Mouse (Mus musculus): ENCODE data around the gene Emd. TPM values are rescaled to one million over a fixed set of nuclear protein-coding genes. Genes with fewer than 3 reads are reported as not detected.

Gene Emd
- polyA plus RNA-seq, 1 experiment from 2014 or later, result 8.5 TPM

GRCm38 (mm10) chrX:74273422-74274322 is 19.2 kb downstream of the Emd start:
- no peaks in the 10 kb centered on the region for H3K9me3 ChIP-seq (replicated peaks)
- ATAC-seq (ENCODE audit: insufficient read depth), result no peak

GRCm38 (mm10) chrX:74277916-74278315 is 23.4 kb downstream of the Emd start:
- WGBS (ENCODE audit: insufficient replicate concordance), result 58% methylated on average over 8 of the region's 8 CpGs
- Histone ChIP-seq H3K9me3 (replicated peaks) (no peaks in the 10 kb centered on the region), H3K4me3 (replicated peaks) (no peak overlapping the region), H3K4me2 (no peak overlapping the region), H3K36me3 (replicated peaks) (peaks cover 15% of the 10 kb centered on the region; the same call in 1 of the 2 replicates), H3K9ac (no peak overlapping the region), H3K27me3 (no peaks in the 10 kb centered on the region), H3K27ac (replicated peaks) (no peak overlapping the region), H3K4me1 (replicated peaks) (peaks cover 24% of the 10 kb centered on the region; the same call in 1 of the 2 replicates)
- no peak for ATAC-seq (ENCODE audit: insufficient read depth)

More at GRCm38 (mm10) chrX:74273422-74274322, 19.2 kb downstream of the Emd start:
- 19% methylated on average over 10 of the region's 10 CpGs for WGBS (ENCODE audit: insufficient replicate concordance)
- no peak overlapping the region for H3K4me2 ChIP-seq
- peaks cover 15% of the 10 kb centered on the region; the same call in 1 of the 2 replicates for H3K4me1 ChIP-seq (replicated peaks)
- H3K4me3 ChIP-seq (replicated peaks), result no peak overlapping the region
- H3K36me3 ChIP-seq (replicated peaks), result peaks cover 21% of the 10 kb centered on the region
- H3K27me3 ChIP-seq, result no peaks in the 10 kb centered on the region
- no peak overlapping the region for H3K9ac ChIP-seq
- peak overlapping the region; percentile 24; the same call in 1 of the 2 replicates for H3K27ac ChIP-seq (replicated peaks)

DNA sequence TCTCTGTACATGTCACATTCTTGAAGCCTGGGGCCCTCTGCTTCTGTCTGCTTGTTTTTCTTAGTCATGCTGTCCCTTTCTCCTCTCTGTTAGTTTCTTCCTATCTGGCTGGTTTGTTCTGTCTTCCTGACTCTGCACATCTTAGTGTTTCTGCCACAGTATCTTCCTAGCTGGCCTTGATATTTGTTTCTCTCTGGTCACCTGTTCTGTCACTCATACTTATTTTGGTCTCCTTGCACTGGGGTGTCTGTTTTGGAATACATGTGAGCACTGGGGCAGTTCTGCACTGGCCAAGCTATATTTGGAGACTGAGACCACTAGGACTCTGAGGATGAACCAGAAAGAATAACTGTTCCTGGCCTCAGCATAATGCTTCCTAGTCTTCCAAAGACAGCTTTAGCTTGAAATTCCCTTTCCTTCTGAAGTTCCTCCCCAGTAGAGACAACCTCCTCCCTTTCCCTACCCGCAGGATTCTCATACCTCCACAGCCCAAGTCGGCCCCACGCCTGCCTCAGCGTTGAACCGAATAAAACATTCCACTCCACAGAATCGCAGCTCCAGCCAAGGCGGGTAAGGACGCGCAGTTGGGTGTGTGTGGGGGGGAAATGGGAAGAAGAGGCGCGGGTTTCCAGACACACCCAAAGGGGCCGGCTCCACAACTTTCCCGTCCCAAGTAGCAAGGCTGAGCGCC is 26.7 kb downstream of the Emd start:
- Histone ChIP-seq H3K9ac (peak overlapping the region; percentile 64), H3K4me2 (peak overlapping the region; percentile 83), H3K9me3 (replicated peaks) (no peaks in the 10 kb centered on the region), H3K36me3 (replicated peaks) (0 out of 2 replicates have a peak, but pooled peaks cover 7% of the 10 kb centered on the region), H3K27ac (replicated peaks) (peak overlapping the region; percentile 95), H3K4me3 (replicated peaks) (peak overlapping the region; percentile 66), H3K4me1 (replicated peaks) (peaks cover 35% of the 10 kb centered on the region), H3K27me3 (no peaks in the 10 kb centered on the region)
- ATAC-seq (ENCODE audit: insufficient read depth), result 0 out of 2 replicates have a peak, but pooled peaks have one; percentile 3
- WGBS (ENCODE audit: insufficient replicate concordance), result 16% methylated on average over 14 of the region's 14 CpGs

- peak within 1 kb of the TSS; percentile 83 for H3K4me2 ChIP-seq
- no peaks in the 10 kb centered on the region for H3K27me3 ChIP-seq
- WGBS (ENCODE audit: insufficient replicate concordance), result 17% methylated on average over 16 of the region's 16 CpGs
- H3K9me3 ChIP-seq (replicated peaks), result no peaks in the 10 kb centered on the region
- H3K9ac ChIP-seq, result peak within 1 kb of the TSS; percentile 74
- H3K4me3 ChIP-seq (replicated peaks), result peak within 1 kb of the TSS; percentile 66
- peak; percentile 95 for ATAC-seq (ENCODE audit: insufficient read depth)
- peak within 1 kb of the TSS; percentile 95 for H3K27ac ChIP-seq (replicated peaks)
- 0 out of 2 replicates have a peak, but pooled peaks cover under 1% of the 10 kb centered on the region for H3K36me3 ChIP-seq (replicated peaks)
- H3K4me1 ChIP-seq (replicated peaks), result peaks cover 35% of the 10 kb centered on the region
Measured at GRCm38 (mm10) chrX:74281732-74282394, 27.4 kb downstream of the Emd start, which contains the start of the genes Taz and Dnase1l1. Taz (plus strand) TSS chrX:74281912. Dnase1l1 (minus strand) TSS chrX:74282337.

DNA sequence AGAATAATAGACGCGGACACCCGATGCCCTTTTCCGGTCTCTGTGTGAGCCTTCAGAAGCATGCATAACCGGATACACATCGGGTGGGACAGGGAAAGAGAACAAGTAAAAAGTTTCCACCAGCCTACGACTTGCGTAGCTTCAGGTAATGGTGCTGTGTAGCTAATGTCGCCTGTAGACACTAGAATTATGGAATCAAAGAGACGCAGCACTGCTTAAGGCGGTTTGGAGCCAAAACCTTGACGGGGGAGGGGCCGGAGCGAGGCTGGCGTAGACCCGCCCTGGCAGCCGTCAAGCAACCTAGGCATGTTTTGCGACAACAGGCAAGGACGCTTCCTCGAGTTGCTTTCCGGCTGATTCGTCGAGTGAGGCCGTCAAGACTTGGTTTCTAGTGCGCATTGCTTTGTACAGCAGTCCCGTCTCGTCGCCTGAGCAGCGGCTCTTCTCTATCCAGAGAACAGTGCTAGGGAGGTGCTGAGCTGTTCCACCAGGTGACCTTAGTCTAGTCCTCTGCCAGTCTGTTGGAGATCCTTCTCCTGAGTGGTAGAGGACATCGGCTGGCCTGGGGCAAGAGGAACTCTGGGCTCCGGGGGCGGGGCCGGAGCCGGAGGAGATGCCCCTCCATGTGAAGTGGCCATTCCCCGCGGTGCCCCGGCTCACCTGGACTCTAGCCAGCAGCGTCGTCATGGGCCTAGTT is 28.1 kb downstream of the Emd start:
- Histone ChIP-seq H3K27ac (replicated peaks) (peak overlapping the region; percentile 95), H3K9ac (peak overlapping the region; percentile 74), H3K36me3 (replicated peaks) (no peaks in the 10 kb centered on the region), H3K9me3 (replicated peaks) (no peaks in the 10 kb centered on the region), H3K27me3 (no peaks in the 10 kb centered on the region), H3K4me1 (replicated peaks) (peaks cover 35% of the 10 kb centered on the region), H3K4me2 (peak overlapping the region; percentile 83), H3K4me3 (replicated peaks) (peak overlapping the region; percentile 66)
- 19% methylated on average over 39 of the region's 39 CpGs for WGBS (ENCODE audit: insufficient replicate concordance)
- ATAC-seq (ENCODE audit: insufficient read depth), result peak; percentile 54

DNA sequence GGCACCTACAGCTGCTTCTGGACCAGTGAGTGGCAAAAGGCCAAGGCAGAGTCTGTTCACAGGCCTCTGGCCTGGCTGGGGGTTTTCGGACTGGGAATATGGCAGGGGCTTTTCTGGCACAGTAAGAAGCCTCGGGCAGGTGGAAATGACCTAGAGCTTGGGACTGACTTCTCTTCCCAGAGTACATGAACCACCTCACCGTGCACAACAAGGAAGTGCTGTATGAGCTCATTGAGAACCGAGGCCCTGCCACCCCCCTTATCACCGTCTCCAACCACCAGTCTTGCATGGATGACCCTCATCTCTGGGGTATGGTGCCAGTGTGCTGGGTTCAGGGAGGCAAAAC is 28.6 kb downstream of the Emd start:
- WGBS (ENCODE audit: insufficient replicate concordance), result 22% methylated on average over 5 of the region's 5 CpGs
- ATAC-seq (ENCODE audit: insufficient read depth), result no peak
- H3K4me3 ChIP-seq (replicated peaks), result peak overlapping the region; percentile 66
- H3K27ac ChIP-seq (replicated peaks), result peak overlapping the region; percentile 95
- no peaks in the 10 kb centered on the region for H3K27me3 ChIP-seq
- peak overlapping the region; percentile 74 for H3K9ac ChIP-seq
- no peaks in the 10 kb centered on the region for H3K36me3 ChIP-seq (replicated peaks)
- peak overlapping the region; percentile 83 for H3K4me2 ChIP-seq
- H3K9me3 ChIP-seq (replicated peaks), result no peaks in the 10 kb centered on the region
- peaks cover 35% of the 10 kb centered on the region for H3K4me1 ChIP-seq (replicated peaks)

- 37% methylated on average over 4 of the region's 4 CpGs for WGBS (ENCODE audit: insufficient replicate concordance)
- no peak overlapping the region for H3K4me3 ChIP-seq (replicated peaks)
- no peak overlapping the region for H3K27ac ChIP-seq (replicated peaks)
- H3K9me3 ChIP-seq (replicated peaks), result no peaks in the 10 kb centered on the region
- no peak overlapping the region for H3K4me2 ChIP-seq
- H3K27me3 ChIP-seq, result no peaks in the 10 kb centered on the region
- 0 out of 2 replicates have a peak, but pooled peaks cover 11% of the 10 kb centered on the region for H3K36me3 ChIP-seq (replicated peaks)
- H3K9ac ChIP-seq, result no peak overlapping the region
- peaks cover 7% of the 10 kb centered on the region; the same call in 1 of the 2 replicates for H3K4me1 ChIP-seq (replicated peaks)
- ATAC-seq (ENCODE audit: insufficient read depth), result no peak
Measured at GRCm38 (mm10) chrX:74293431-74293830, 38.9 kb downstream of the Emd start.

DNA sequence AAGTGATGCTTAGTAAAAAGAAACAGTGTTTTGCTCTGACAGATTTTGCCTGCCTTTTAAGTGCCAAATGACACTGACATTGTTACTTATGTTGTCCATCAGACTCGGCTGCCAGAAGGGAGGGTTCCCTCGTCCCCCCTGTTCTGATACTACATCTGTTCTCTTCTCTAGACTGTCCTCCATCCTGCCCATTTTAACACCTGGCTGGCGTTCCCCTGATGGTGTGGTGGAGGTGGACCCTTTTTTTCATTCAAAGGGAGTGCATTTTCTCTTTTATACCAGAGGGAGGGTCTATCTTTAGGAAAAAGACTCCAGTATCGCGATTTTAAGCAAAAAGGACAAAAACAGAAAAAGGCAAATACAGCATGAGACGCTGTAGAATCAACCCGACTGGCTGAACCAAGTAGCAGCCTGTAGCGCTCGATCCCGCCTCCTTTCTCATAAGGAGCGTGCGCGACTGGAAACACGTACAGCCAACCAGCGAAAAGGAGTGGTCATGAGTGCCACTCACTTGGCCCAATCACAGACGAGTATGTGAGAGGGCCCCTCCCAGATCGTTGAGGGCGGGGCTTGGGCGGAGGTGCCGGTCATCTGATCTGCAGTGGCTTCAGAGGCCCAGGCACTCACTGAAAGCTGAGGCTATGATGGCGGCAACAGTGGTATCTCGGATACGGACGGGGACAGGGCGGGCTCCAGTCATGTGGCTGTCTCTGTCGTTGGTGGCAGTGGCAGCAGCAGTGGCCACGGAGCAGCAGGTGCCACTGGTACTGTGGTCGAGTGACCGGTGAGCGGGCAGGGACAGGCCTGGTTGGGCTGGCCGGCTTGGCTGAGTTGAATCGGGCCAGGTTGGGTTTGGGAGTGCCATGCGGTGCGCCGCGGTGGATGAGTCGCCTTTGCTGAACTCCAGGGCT is 42.3 kb downstream of the Emd start, which contains the start of gene Atp6ap1:
Gene Atp6ap1 (plus strand): TSS at position 560 of the 911 bp plus-strand sequence.
- Histone ChIP-seq H3K4me2 (peak within 1 kb of the TSS; percentile 77), H3K4me1 (replicated peaks) (peaks cover 15% of the 10 kb centered on the region), H3K4me3 (replicated peaks) (peak within 1 kb of the TSS; percentile 74), H3K9ac (peak within 1 kb of the TSS; percentile 79), H3K27me3 (no peaks in the 10 kb centered on the region), H3K9me3 (replicated peaks) (no peaks in the 10 kb centered on the region), H3K27ac (replicated peaks) (peak within 1 kb of the TSS; percentile 85), H3K36me3 (replicated peaks) (peaks cover 20% of the 10 kb centered on the region)
- ATAC-seq (ENCODE audit: insufficient read depth), result peak; percentile 94
- WGBS (ENCODE audit: insufficient replicate concordance), result 15% methylated on average over 37 of the region's 37 CpGs

DNA sequence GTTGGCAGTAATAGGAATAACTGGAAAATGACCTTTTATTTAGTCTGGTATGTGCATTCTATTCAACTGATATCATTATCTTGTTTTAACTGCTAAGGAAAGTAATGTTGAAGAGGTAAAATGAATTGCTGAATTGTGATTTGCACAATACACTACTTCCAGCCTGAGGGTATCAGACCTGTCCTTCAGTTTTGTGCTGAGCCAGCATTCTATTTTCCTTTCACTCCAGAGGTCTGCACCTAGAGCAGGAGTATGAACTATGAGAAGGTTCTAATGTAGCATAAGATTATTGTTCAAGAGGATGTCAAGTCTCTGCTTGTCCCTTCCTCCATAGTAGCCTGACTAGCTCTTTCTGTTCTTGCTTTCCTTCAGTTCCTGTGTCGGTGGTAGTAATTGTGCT is 43.9 kb downstream of the Emd start:
- WGBS (ENCODE audit: insufficient replicate concordance), result 44% methylated on average over 1 of the region's 1 CpGs
- Histone ChIP-seq H3K4me2 (peak overlapping the region; percentile 55), H3K4me1 (replicated peaks) (peaks cover 15% of the 10 kb centered on the region), H3K27me3 (no peaks in the 10 kb centered on the region), H3K9ac (no peak overlapping the region), H3K9me3 (replicated peaks) (no peaks in the 10 kb centered on the region), H3K4me3 (replicated peaks) (peak overlapping the region; percentile 10; the same call in 1 of the 2 replicates), H3K27ac (replicated peaks) (no peak overlapping the region; the same call in 1 of the 2 replicates), H3K36me3 (replicated peaks) (peaks cover 36% of the 10 kb centered on the region)
- ATAC-seq (ENCODE audit: insufficient read depth), result no peak

Measured in liver, embryonic 15.5 days (tissue).